Mouse (Mus musculus): ENCODE data around the gene Kcnj1.

The Kcnj1 gene

DNA sequence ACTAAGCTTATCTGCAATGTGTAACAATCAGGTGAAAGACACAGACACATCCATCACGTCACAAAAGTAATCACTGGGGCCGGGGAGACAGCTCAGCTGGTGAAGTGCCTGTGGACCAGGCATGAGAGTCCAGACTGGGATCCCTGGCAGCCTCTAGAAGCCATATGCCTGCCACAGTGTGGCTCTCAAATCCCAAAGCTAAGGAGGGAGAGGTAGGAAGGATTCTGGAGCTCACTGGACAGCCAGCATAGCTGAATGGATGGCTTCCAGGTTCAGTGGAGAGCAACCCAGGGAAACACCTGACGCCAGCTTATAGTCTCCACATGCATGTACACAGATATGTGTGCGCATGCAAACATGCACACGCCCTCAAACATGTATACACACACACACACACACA lies 76.5 kb downstream of the Kcnj1 start:
- no peak for DNase-seq (ENCODE audit: low spot score in 2 of 2)

All from spleen, postnatal 10 days (tissue).